Mouse (Mus musculus): ENCODE measurements around the gene Sgo2a. TPM values are rescaled to one million over a fixed set of nuclear protein-coding genes. Genes with fewer than 3 reads are reported as not detected.

Sgo2a gene
- polyA plus RNA-seq (2015; fragmentation: Nextera tagmentation; extraction: Ambion mirVana) = 3.3 and 4.9 TPM in 2 replicates

GRCm38 (mm10) chr1:57995432-57996132, at the start of gene Sgo2a:
Gene Sgo2a (plus strand): TSS chr1:57995971.
- Histone ChIP-seq H3K27ac (replicated peaks) (peak within 1 kb of the TSS; percentile 89), H3K4me3 (peak within 1 kb of the TSS; percentile 68), H3K9me3 (no peaks in the 10 kb centered on the region), H3K27me3 (no peaks in the 10 kb centered on the region), H3K4me1 (replicated peaks) (peaks cover 18% of the 10 kb centered on the region), H3K9ac (peak within 1 kb of the TSS; percentile 75), H3K36me3 (no peaks in the 10 kb centered on the region), H3K4me2 (peak within 1 kb of the TSS; percentile 94)
- peak; percentile 99 for ATAC-seq (ENCODE audit: low read depth)
- WGBS = 6% methylated on average over 30 of the region's 30 CpGs

GRCm38 (mm10) chr1:57947552-57948347, 48.0 kb upstream of the Sgo2a start:
- Histone ChIP-seq H3K4me2 (no peak overlapping the region), H3K9me3 (no peaks in the 10 kb centered on the region), H3K27me3 (no peaks in the 10 kb centered on the region), H3K27ac (replicated peaks) (no peak overlapping the region), H3K36me3 (peaks cover 19% of the 10 kb centered on the region), H3K4me3 (no peak overlapping the region), H3K9ac (no peak overlapping the region), H3K4me1 (replicated peaks) (0 out of 2 replicates have a peak, but pooled peaks cover 9% of the 10 kb centered on the region)
- no peak for ATAC-seq (ENCODE audit: low read depth)
- WGBS = 51% methylated on average over 2 of the region's 2 CpGs

- Histone ChIP-seq H3K4me1 (replicated peaks) (0 out of 2 replicates have a peak, but pooled peaks cover 9% of the 10 kb centered on the region), H3K4me2 (no peak overlapping the region), H3K27me3 (no peaks in the 10 kb centered on the region), H3K27ac (replicated peaks) (no peak overlapping the region), H3K36me3 (peaks cover 11% of the 10 kb centered on the region; the same call in 1 of the 2 replicates), H3K9ac (no peak overlapping the region), H3K9me3 (no peaks in the 10 kb centered on the region), H3K4me3 (no peak overlapping the region)
- peak; percentile 56; the same call in 1 of the 2 replicates for ATAC-seq (ENCODE audit: low read depth)
- WGBS = 5% methylated on average over 1 of the region's 1 CpGs
These were observed 46.6 kb upstream of the Sgo2a start for GRCm38 (mm10) chr1:57949195-57949594.

GRCm38 (mm10) chr1:57949716-57950115, 46.1 kb upstream of the Sgo2a start:
- H3K9ac ChIP-seq = no peak overlapping the region
- H3K9me3 ChIP-seq = no peaks in the 10 kb centered on the region
- ATAC-seq (ENCODE audit: low read depth) = no peak
- WGBS = 69% methylated on average over 5 of the region's 5 CpGs
- H3K27me3 ChIP-seq = no peaks in the 10 kb centered on the region
- H3K4me3 ChIP-seq = no peak overlapping the region
- no peak overlapping the region for H3K4me2 ChIP-seq
- 0 out of 2 replicates have a peak, but pooled peaks cover 9% of the 10 kb centered on the region for H3K4me1 ChIP-seq (replicated peaks)
- peaks cover 16% of the 10 kb centered on the region; the same call in 1 of the 2 replicates for H3K36me3 ChIP-seq
- H3K27ac ChIP-seq (replicated peaks) = no peak overlapping the region

GRCm38 (mm10) chr1:57952509-57952908, 43.3 kb upstream of the Sgo2a start:
- Histone ChIP-seq H3K27ac (replicated peaks) (no peak overlapping the region), H3K4me2 (no peak overlapping the region), H3K36me3 (peaks cover 25% of the 10 kb centered on the region), H3K9ac (no peak overlapping the region), H3K4me1 (replicated peaks) (0 out of 2 replicates have a peak, but pooled peaks cover 5% of the 10 kb centered on the region), H3K9me3 (no peaks in the 10 kb centered on the region), H3K4me3 (no peak overlapping the region), H3K27me3 (no peaks in the 10 kb centered on the region)
- WGBS = 97% methylated on average over 4 of the region's 4 CpGs
- ATAC-seq (ENCODE audit: low read depth) = no peak

- Histone ChIP-seq H3K36me3 (peaks cover 31% of the 10 kb centered on the region), H3K9me3 (no peaks in the 10 kb centered on the region), H3K4me3 (no peak overlapping the region), H3K27me3 (no peaks in the 10 kb centered on the region), H3K4me1 (replicated peaks) (no peaks in the 10 kb centered on the region), H3K9ac (no peak overlapping the region), H3K27ac (replicated peaks) (no peak overlapping the region), H3K4me2 (no peak overlapping the region)
- no peak for ATAC-seq (ENCODE audit: low read depth)
- 92% methylated on average over 16 of the region's 16 CpGs for WGBS
These were observed 42.0 kb upstream of the Sgo2a start for GRCm38 (mm10) chr1:57953586-57954375.

GRCm38 (mm10) chr1:57954376-57954765, 41.4 kb upstream of the Sgo2a start:
- 87% methylated on average over 5 of the region's 5 CpGs for WGBS
- no peaks in the 10 kb centered on the region for H3K9me3 ChIP-seq
- H3K36me3 ChIP-seq = peaks cover 37% of the 10 kb centered on the region
- H3K9ac ChIP-seq = no peak overlapping the region
- no peak for ATAC-seq (ENCODE audit: low read depth)
- H3K27ac ChIP-seq (replicated peaks) = no peak overlapping the region
- no peak overlapping the region for H3K4me2 ChIP-seq
- H3K4me1 ChIP-seq (replicated peaks) = no peaks in the 10 kb centered on the region
- no peak overlapping the region for H3K4me3 ChIP-seq
- no peaks in the 10 kb centered on the region for H3K27me3 ChIP-seq

GRCm38 (mm10) chr1:57955774-57956173, 40.0 kb upstream of the Sgo2a start:
- Histone ChIP-seq H3K9ac (no peak overlapping the region), H3K4me2 (no peak overlapping the region), H3K9me3 (no peaks in the 10 kb centered on the region), H3K4me3 (no peak overlapping the region), H3K27me3 (no peaks in the 10 kb centered on the region), H3K4me1 (replicated peaks) (no peaks in the 10 kb centered on the region), H3K36me3 (peaks cover 45% of the 10 kb centered on the region), H3K27ac (replicated peaks) (no peak overlapping the region)
- no peak for ATAC-seq (ENCODE audit: low read depth)
- 93% methylated on average over 1 of the region's 1 CpGs for whole genome bisulfite sequencing

GRCm38 (mm10) chr1:57969327-57970271, 26.2 kb upstream of the Sgo2a start:
- H3K9me3 ChIP-seq = no peaks in the 10 kb centered on the region
- H3K27me3 ChIP-seq = no peaks in the 10 kb centered on the region
- H3K4me2 ChIP-seq = peak overlapping the region; percentile 62
- peaks cover 12% of the 10 kb centered on the region; the same call in 1 of the 2 replicates for H3K36me3 ChIP-seq
- H3K27ac ChIP-seq (replicated peaks) = peak overlapping the region; percentile 84
- ATAC-seq (ENCODE audit: low read depth) = peak; percentile 97
- under 1% methylated on average over 65 of the region's 65 CpGs for WGBS
- H3K4me1 ChIP-seq (replicated peaks) = peaks cover 12% of the 10 kb centered on the region
- H3K9ac ChIP-seq = peak overlapping the region; percentile 85
- H3K4me3 ChIP-seq = peak overlapping the region; percentile 72

- H3K27ac ChIP-seq (replicated peaks) = no peak overlapping the region
- H3K9ac ChIP-seq = no peak overlapping the region
- 91% methylated on average over 2 of the region's 2 CpGs for WGBS
- no peaks in the 10 kb centered on the region for H3K27me3 ChIP-seq
- H3K4me1 ChIP-seq (replicated peaks) = peaks cover 12% of the 10 kb centered on the region
- H3K9me3 ChIP-seq = no peaks in the 10 kb centered on the region
- no peak overlapping the region for H3K4me2 ChIP-seq
- peaks cover 5% of the 10 kb centered on the region; the same call in 1 of the 2 replicates for H3K36me3 ChIP-seq
- ATAC-seq (ENCODE audit: low read depth) = no peak
- H3K4me3 ChIP-seq = no peak overlapping the region
These were observed 24.2 kb upstream of the Sgo2a start for GRCm38 (mm10) chr1:57971588-57971987.

- Histone ChIP-seq H3K4me3 (no peak overlapping the region), H3K9ac (no peak overlapping the region), H3K27ac (replicated peaks) (no peak overlapping the region), H3K36me3 (no peaks in the 10 kb centered on the region), H3K4me2 (no peak overlapping the region), H3K4me1 (replicated peaks) (no peaks in the 10 kb centered on the region), H3K27me3 (no peaks in the 10 kb centered on the region), H3K9me3 (no peaks in the 10 kb centered on the region)
- ATAC-seq (ENCODE audit: low read depth) = no peak
- 95% methylated on average over 3 of the region's 3 CpGs for WGBS
These were observed 18.9 kb upstream of the Sgo2a start for GRCm38 (mm10) chr1:57976860-57977259.
